Mouse (Mus musculus): ENCODE results near the gene Dnajc3.

DNA sequence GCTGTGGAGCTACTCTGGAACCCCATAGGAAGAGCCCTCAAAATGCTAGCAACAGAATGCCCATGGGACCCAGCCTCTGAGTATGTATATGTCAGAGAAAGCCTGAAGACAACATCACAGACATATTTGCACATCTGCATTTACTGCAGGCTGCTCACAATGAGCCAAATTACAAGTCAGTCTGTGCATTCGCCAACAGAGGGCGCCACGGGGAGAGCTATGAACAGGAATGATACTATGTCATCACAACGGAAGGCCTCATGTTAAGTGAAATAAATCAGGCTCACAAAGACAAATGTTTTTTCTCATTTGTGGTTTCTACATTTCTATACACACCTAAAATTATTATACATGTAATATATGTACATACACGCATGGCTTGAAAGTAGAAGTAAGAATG lies 88.1 kb downstream of the Dnajc3 start:
- no peak for TF ChIP-seq POLR2A (IDR thresholded peaks at IDR 0.05; ENCODE audit: borderline replicate concordance, extremely low read depth, insufficient read depth, insufficient read length, poor library complexity, severe bottlenecking)
- peak; percentile 41; the same call in 1 of the 2 replicates for TF ChIP-seq CTCF (IDR thresholded peaks at IDR 0.05; ENCODE audit: borderline replicate concordance, extremely low read depth, insufficient read depth, insufficient read length)
